Mouse (Mus musculus) embryonic fibroblast, embryonic 13.5 days (primary cell): ENCODE measurements around the gene Eef1g.

Experiments used
- CTCF ChIP-seq: IDR thresholded peaks from 2 replicates; pipeline ENCODE4 v1.5.1; 2011; ENCODE audit warnings: mild to moderate bottlenecking, control low read depth, low read length, moderate library complexity, borderline replicate concordance; ENCODE audit not compliant: insufficient read depth
- POLR2A ChIP-seq: IDR thresholded peaks from 2 replicates; pipeline ENCODE4 v1.6.1; 2011; ENCODE audit warnings: low read depth, mild to moderate bottlenecking, control low read depth, low read length, moderate library complexity

DNA sequence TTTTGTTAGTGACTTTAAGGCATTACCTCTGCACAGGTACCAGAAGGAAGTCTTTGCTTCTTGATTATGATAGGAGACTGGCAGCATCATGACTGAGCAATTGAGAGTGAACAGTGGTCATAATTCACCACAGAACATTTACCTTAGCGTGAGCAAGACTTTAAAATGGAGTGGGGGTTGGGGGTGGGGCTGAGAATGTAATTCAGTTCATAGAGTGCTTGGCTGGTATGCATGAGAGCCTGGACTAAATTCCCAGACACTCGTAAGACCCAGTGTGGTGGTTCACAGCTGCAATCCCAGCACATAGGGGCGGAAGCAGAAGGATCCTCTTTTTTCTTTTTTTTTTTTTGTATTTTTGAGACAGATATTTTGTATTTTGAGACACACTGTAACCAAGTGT lies 52.5 kb downstream of the Eef1g start:
- no peak for TF ChIP-seq POLR2A
- TF ChIP-seq CTCF, result no peak
